Mouse (Mus musculus) midbrain, embryonic 10.5 days (tissue): Measurements from ENCODE around the gene Zcchc24. TPM values are rescaled to one million over a fixed set of nuclear protein-coding genes. Genes with fewer than 3 reads are reported as not detected.

Experiments used
- DNase-seq: peaks from one replicate; pipeline ENCODE4 v3.0.0-alpha.2; 2017; ENCODE audit warnings: low spot score
- H3K27ac ChIP-seq: fragments of 300-500 bp; sonication (generic); replicated peaks from 2 replicates; pipeline ENCODE4 v1.5.1; 2016; ENCODE audit warnings: mild to moderate bottlenecking
- H3K27me3 ChIP-seq: fragments of 300-500 bp; sonication (generic); 2 replicates; pipeline ENCODE4 v1.6.1; 2016; ENCODE audit warnings: low read depth, mild to moderate bottlenecking; ENCODE audit not compliant: poor library complexity, severe bottlenecking
- H3K36me3 ChIP-seq: fragments of 300-500 bp; sonication (generic); 2 replicates; pipeline ENCODE4 v1.6.1; 2016; ENCODE audit warnings: mild to moderate bottlenecking, moderate library complexity
- H3K4me1 ChIP-seq: fragments of 300-500 bp; sonication (generic); 2 replicates; pipeline ENCODE4 v1.6.1; 2016
- H3K4me3 ChIP-seq: fragments of 300-500 bp; sonication (generic); 2 replicates; pipeline ENCODE4 v1.5.1; 2016; ENCODE audit warnings: mild to moderate bottlenecking, moderate library complexity
- H3K9me3 ChIP-seq: fragments of 300-500 bp; sonication (generic); replicated peaks from 2 replicates; pipeline ENCODE4 v1.6.1; 2016; ENCODE audit warnings: mild to moderate bottlenecking
- WGBS: fragments of 180-500 bp; shearing (Covaris S2); methylation state at CpG from one replicate; pipeline ENCODE4 v1.1.7; 2016; 5-methylcytosine and 5-hydroxymethylcytosine counted together
- polyA plus RNA-seq: library from polyadenylated mRNA; unstranded; fragments of >200 nt; fragmentation: Nextera tagmentation; extraction: Ambion mirVana; gene quantifications from 2 replicates; pipeline ENCODE4 v1.2.1, GENCODE M21; 2016

Zcchc24 gene
- polyA plus RNA-seq, 1 experiment from 2014 or later: 6.4 TPM

DNA sequence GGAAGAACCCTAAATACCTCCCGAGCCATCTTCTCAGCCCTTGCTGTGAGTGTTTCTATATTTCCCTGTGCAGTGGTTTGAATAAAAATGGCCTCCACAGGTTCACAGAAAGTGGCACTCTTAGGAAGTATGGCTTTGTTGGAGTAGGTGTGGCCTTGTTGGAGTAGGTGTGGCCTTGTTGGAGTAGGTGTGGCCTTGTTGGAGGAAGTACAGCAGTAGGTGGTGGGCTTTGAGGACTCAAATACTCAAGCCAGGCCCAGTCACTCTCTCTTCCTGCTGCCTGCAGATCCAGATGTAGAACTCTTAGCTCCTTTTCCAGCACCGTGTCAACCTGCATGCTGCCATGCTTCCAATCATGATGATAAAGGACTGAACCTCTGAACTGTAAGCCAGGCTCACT is 25.5 kb upstream of the Zcchc24 start:
- Histone ChIP-seq H3K4me1 (peaks cover 17% of the 10 kb centered on the region), H3K27me3 (peaks cover 8% of the 10 kb centered on the region), H3K4me3 (no peak overlapping the region), H3K27ac (no peak overlapping the region), H3K36me3 (no peaks in the 10 kb centered on the region), H3K9me3 (0 out of 2 replicates have a peak, but pooled peaks cover 3% of the 10 kb centered on the region)
- no peak for DNase-seq
- 98% methylated on average over 2 of the region's 2 CpGs for WGBS

DNA sequence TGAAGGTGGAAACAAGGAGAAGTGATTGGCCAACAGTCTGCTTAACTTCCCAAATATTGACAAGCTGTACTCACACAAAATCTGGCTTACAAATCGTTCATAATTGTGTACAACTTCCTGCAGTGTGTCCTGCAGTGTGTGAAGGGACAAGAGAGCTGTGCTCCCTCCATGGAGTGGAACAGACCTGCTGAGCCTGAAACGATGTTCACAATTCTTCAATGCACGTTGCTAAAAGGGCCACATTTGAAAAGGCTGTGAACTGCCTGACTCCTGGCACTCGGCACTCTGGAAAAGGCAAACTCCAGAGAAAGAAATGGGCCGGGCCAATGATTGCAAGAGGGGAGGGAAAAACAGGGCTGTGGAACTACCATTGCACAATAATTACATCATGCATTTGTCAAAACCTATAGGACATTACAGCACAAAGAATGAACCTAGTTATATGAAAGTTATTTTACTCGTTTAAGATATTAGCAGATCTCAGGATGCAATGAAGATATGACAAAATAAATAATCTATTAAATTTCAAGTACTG is 22.0 kb upstream of the Zcchc24 start:
- no peaks in the 10 kb centered on the region for H3K27me3 ChIP-seq
- H3K4me3 ChIP-seq: no peak overlapping the region
- 76% methylated on average over 6 of the region's 6 CpGs for WGBS
- no peak overlapping the region for H3K27ac ChIP-seq
- H3K9me3 ChIP-seq: 0 out of 2 replicates have a peak, but pooled peaks cover 3% of the 10 kb centered on the region
- H3K36me3 ChIP-seq: no peaks in the 10 kb centered on the region
- DNase-seq: no peak
- peaks cover 12% of the 10 kb centered on the region for H3K4me1 ChIP-seq

DNA sequence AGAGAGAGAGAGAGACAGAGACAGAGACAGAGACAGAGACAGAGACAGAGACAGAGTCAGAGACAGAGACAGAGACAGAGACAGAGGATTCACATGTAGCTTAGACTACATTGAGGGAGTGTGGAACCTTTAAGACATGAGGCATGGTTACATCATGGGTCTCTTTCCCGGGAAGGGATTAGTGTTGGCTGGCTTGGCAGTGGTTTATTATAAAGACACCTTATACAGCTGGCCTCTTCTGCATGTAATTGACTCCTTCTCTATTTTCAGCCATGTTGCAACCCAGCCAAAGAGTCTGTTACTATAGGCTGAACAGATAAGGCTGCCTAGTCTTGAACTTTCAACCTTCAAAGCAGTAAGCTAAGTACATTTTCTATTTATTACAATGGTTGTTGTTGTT is 21.1 kb upstream of the Zcchc24 start:
- Histone ChIP-seq H3K27me3 (no peaks in the 10 kb centered on the region), H3K36me3 (no peaks in the 10 kb centered on the region), H3K27ac (no peak overlapping the region), H3K4me3 (no peak overlapping the region), H3K9me3 (0 out of 2 replicates have a peak, but pooled peaks cover 3% of the 10 kb centered on the region), H3K4me1 (0 out of 2 replicates have a peak, but pooled peaks cover 4% of the 10 kb centered on the region)
- whole genome bisulfite sequencing: 81% methylated on average over 1 of the region's 1 CpGs
- no peak for DNase-seq

DNA sequence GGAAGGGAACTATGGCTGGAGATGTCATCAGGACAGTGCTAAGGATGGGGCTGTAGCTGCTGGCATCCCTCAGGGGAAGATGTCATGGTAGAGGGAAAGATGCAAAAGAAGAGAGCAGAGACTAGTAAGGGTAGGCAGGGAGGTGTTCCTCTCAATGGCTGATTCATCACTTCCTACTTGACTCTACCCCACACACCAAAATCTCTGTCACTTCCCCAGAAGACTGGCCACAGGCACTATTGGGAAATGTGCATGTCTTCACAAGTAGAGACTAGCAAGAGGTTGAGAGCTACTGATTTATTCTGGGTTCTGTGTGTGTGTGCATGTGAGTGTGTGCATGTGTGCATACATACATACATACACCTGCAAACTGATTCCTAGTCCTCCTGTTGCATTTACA is 20.4 kb upstream of the Zcchc24 start:
- no peak overlapping the region for H3K4me3 ChIP-seq
- 0 out of 2 replicates have a peak, but pooled peaks cover 4% of the 10 kb centered on the region for H3K4me1 ChIP-seq
- DNase-seq: no peak
- no peaks in the 10 kb centered on the region for H3K27me3 ChIP-seq
- H3K9me3 ChIP-seq: no peaks in the 10 kb centered on the region
- H3K36me3 ChIP-seq: no peaks in the 10 kb centered on the region
- no peak overlapping the region for H3K27ac ChIP-seq

DNA sequence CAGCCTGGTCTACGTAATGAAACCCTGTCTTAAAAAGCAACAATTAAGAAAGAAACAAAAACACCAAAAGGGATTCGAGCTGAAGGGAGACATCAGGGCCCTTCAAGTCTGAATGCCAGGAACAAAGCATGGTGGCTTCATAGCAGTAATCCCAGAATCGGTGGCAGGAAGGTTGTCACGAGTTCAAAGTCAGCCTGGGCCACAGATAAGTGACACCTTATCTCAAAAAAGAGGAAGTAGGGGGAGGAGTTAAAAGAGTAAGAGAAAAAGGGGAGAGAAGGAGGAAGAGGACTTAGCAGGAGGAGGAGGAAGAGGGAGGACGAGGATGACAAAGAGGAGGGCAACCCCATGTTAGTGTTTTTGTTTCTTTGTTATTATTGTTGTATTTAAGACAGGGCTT is 19.4 kb upstream of the Zcchc24 start:
- Histone ChIP-seq H3K9me3 (no peaks in the 10 kb centered on the region), H3K27me3 (no peaks in the 10 kb centered on the region), H3K4me3 (no peak overlapping the region), H3K36me3 (no peaks in the 10 kb centered on the region), H3K27ac (no peak overlapping the region), H3K4me1 (0 out of 2 replicates have a peak, but pooled peaks cover 4% of the 10 kb centered on the region)
- WGBS: 80% methylated on average over 5 of the region's 5 CpGs
- DNase-seq: no peak

DNA sequence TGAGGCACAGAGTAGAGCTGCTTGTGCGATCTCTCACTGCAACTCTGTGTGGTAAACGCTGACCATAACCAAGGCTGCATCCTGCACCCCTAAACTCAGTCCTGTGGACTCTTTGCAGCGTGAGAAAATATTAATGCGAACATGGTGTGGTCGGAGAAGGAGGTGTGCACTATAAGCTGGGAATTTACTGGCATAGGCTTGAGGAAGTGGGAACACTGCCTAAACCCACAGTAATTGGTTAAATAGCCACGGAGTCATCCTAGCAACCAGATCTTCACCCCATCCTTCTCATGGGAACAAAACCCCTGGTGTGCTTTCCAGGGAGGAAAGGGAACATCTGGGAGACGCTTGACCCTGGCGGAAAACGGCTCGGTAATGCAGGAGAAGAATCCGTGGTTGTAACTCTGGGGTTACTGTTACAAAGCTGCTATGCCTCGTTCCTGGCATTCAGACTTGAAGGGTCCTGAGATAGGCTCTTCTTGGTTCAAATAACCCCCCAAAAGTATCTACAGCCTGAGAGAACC is 18.6 kb upstream of the Zcchc24 start:
- no peak for DNase-seq
- H3K27me3 ChIP-seq: no peaks in the 10 kb centered on the region
- WGBS: 84% methylated on average over 12 of the region's 12 CpGs
- no peaks in the 10 kb centered on the region for H3K36me3 ChIP-seq
- 0 out of 2 replicates have a peak, but pooled peaks cover 4% of the 10 kb centered on the region for H3K4me1 ChIP-seq
- no peaks in the 10 kb centered on the region for H3K9me3 ChIP-seq
- no peak overlapping the region for H3K4me3 ChIP-seq
- H3K27ac ChIP-seq: no peak overlapping the region

DNA sequence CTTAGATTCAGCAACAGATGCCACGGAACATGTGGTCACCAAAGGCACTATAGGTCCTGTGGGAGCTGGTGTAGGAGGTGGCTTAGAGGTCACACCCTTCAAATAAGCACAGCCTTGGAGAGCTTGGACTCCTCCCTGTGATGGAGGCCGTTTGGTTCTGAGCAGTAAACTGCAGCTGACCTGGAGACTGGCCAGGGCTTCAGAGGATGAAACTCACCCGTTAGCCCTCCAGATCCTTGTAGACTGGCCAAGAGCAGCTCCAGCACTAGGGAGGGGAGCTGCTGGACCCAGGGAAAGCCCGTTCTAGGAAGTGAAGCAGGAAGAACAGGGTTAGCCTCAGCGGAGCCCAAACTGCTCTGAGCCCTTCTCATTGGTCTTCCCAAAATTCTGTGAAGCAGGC is 18.1 kb upstream of the Zcchc24 start:
- no peaks in the 10 kb centered on the region for H3K27me3 ChIP-seq
- 0 out of 2 replicates have a peak, but pooled peaks cover 4% of the 10 kb centered on the region for H3K4me1 ChIP-seq
- no peak overlapping the region for H3K4me3 ChIP-seq
- no peak for DNase-seq
- H3K9me3 ChIP-seq: no peaks in the 10 kb centered on the region
- no peak overlapping the region for H3K27ac ChIP-seq
- WGBS: 67% methylated on average over 5 of the region's 5 CpGs
- H3K36me3 ChIP-seq: no peaks in the 10 kb centered on the region

DNA sequence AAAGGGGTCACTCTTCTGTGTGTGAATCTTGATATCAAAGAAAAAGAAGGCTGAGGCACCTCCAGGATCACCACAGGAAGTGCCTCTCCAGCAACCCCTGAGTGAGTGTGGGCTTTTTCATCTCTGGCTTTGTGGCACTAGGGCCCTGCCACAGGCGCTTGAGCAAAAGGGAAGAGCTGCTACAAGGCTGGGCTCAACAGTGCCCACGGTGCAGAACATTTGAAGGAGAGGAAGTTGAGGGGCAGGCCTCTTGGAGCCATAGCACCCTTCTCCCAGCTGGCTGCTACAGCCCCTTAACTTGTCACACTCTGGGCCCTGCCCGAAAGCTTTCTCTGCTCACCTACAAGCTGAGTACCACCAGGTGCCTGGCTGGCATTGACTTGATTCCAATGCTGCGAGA is 16.4 kb upstream of the Zcchc24 start:
- Histone ChIP-seq H3K27ac (no peak overlapping the region), H3K36me3 (no peaks in the 10 kb centered on the region), H3K4me1 (peaks cover 7% of the 10 kb centered on the region; the same call in 1 of the 2 replicates), H3K9me3 (no peaks in the 10 kb centered on the region), H3K4me3 (no peak overlapping the region), H3K27me3 (no peaks in the 10 kb centered on the region)
- DNase-seq: no peak
- 88% methylated on average over 4 of the region's 4 CpGs for WGBS

DNA sequence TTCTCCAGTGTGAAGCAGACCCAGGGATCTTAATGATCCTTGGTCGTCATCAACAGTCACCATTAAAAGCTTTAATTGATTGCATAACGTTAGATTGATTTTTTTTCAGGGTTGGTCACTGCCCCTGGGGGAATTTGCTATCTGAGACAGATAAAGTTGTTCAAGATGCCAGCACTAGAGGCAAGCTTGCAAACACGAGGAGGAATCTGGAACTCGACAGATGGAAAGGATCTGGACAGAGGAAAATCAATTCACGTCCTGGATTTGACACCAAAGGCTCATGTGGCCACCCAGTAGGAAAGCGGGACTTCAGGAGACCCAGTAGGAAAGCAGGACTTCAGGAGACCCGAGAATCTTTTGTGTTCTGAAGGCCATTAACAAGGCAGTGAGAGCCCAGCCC is 14.4 kb upstream of the Zcchc24 start:
- Histone ChIP-seq H3K4me3 (no peak overlapping the region), H3K9me3 (no peaks in the 10 kb centered on the region), H3K27me3 (no peaks in the 10 kb centered on the region), H3K36me3 (no peaks in the 10 kb centered on the region), H3K27ac (no peak overlapping the region), H3K4me1 (peaks cover 7% of the 10 kb centered on the region; the same call in 1 of the 2 replicates)
- DNase-seq: no peak
- 74% methylated on average over 7 of the region's 7 CpGs for WGBS

DNA sequence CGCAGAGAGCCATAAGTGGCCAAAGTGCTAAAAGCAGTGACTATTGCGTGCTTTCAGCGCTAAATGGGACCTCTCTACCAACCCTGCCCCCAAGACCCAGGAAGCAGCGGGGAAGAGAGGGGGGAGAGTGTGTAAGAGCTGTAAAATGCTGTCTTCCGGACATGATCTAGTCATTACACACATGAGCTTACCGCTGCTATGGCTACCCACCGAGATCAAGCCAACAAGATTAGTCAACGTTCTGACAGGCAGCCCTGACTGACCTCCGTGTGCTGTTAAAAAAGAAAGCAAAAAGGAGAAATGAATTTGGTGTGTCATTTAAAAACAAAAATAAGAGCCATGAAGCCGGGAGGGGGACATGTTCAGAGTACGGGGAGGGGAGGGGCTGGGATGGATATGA is 11.8 kb upstream of the Zcchc24 start:
- Histone ChIP-seq H3K27me3 (no peaks in the 10 kb centered on the region), H3K4me1 (peaks cover 3% of the 10 kb centered on the region; the same call in 1 of the 2 replicates), H3K27ac (no peak overlapping the region), H3K36me3 (no peaks in the 10 kb centered on the region), H3K9me3 (no peaks in the 10 kb centered on the region), H3K4me3 (no peak overlapping the region)
- 83% methylated on average over 11 of the region's 11 CpGs for WGBS
- DNase-seq: no peak

DNA sequence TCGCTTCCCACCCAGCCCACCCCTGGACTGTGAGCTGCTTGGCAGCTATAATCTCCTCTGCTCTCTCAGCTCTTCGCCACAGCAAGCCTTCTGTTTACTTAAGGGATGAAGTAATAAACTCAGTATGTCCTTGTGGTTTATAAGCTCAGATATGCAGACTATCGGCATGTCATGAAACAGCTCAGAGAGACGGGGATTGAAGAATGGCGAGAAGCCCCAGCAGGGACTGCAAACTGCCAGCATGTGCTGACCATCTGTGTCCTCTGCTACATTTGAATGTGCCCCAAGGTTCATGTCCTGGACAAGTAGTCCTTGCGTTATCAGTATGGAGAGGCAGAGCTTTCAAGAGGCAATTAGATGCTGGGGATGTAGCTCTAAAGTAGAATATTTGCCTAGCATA is 7.5 kb upstream of the Zcchc24 start:
- H3K27me3 ChIP-seq: 0 out of 2 replicates have a peak, but pooled peaks cover 14% of the 10 kb centered on the region
- H3K9me3 ChIP-seq: no peaks in the 10 kb centered on the region
- no peak overlapping the region for H3K27ac ChIP-seq
- no peak for DNase-seq
- H3K4me1 ChIP-seq: peaks cover 16% of the 10 kb centered on the region
- 76% methylated on average over 6 of the region's 6 CpGs for WGBS
- H3K4me3 ChIP-seq: no peak overlapping the region
- H3K36me3 ChIP-seq: no peaks in the 10 kb centered on the region

DNA sequence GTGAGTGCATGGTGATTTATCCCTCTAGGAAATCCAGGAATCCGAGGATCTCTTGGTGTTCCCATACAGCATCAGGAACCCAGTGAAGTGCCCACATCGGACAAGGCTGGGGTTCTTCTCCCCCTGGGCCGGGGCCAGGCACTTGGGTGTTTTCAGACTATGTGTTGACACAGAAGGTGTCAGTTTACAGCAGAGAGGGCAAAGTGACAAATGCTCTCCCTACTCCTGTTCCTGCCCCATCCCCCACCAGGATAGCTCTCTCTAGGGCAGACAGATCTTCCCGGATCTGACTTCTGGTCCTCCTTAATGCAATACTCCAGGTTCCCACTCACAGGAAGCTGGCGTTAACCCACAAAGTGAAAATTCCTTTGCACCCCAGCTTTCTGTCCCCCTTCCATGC is 5.3 kb upstream of the Zcchc24 start:
- Histone ChIP-seq H3K4me3 (no peak overlapping the region), H3K9me3 (no peaks in the 10 kb centered on the region), H3K4me1 (peaks cover 22% of the 10 kb centered on the region), H3K36me3 (no peaks in the 10 kb centered on the region), H3K27ac (0 out of 2 replicates have a peak overlapping the region, but pooled peaks have one; percentile 10), H3K27me3 (peaks cover 32% of the 10 kb centered on the region)
- no peak for DNase-seq
- 46% methylated on average over 5 of the region's 5 CpGs for WGBS

DNA sequence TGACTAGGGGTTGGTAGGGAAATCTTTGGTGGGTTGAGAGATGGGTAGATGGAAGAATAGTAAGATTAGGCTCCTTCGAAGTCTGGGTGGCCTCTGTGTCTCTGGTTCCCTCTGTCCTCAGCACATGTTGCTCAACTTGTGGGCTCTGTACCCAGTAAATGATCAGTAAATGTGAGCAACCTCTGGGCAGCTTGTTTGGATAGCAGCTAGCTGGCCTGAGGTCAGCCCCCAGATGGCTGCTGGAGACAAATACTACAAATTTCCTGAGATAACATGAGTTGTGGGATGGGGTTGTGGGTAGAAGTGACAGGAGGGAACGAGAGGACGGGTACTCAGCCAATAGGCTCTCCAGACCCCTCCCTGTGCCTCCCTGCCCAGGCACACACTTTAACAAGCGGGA is 4.2 kb upstream of the Zcchc24 start:
- H3K4me1 ChIP-seq: peaks cover 32% of the 10 kb centered on the region
- WGBS: 60% methylated on average over 4 of the region's 4 CpGs
- H3K27me3 ChIP-seq: peaks cover 35% of the 10 kb centered on the region
- H3K9me3 ChIP-seq: no peaks in the 10 kb centered on the region
- no peaks in the 10 kb centered on the region for H3K36me3 ChIP-seq
- no peak for DNase-seq
- H3K4me3 ChIP-seq: no peak overlapping the region
- no peak overlapping the region for H3K27ac ChIP-seq
